In genomic region chr13:37966256-37967051, GRCm38 (mm10) we compare ENCODE assay signal across 9 mouse cellular contexts. TPM values are rescaled to one million over a fixed set of nuclear protein-coding genes. Genes with fewer than 3 reads are reported as not detected.
DNase-seq lines count a peak whose midpoint lies in the region; ATAC-seq and TF ChIP-seq lines count a peak whose summit lies in the region.
"Had no signal": no experiment of that assay in that cellular context is flagged by ENCODE, and none has a peak within 500 bp of the region (broad histone marks: within the 10 kb centered on the region; RNA-seq: fewer than 3 reads in every experiment).

No protein-coding gene starts in this region.

- no peak overlapping the region for H3K4me3 ChIP-seq in forebrain, embryonic 13.5 days
- no peak overlapping the region for H3K4me3 ChIP-seq in forebrain, embryonic 14.5 days (ENCODE audit: low read depth, low read length)
- H3K4me3 ChIP-seq in liver, embryonic 11.5 days (ENCODE audit: low read depth, low read length), result no peak overlapping the region
- H3K4me3 ChIP-seq in G1E (ENCODE audit: low read depth, low read length), result peak overlapping the region; percentile 21; the same call in 1 of the 2 replicates
- H3K4me3 ChIP-seq in liver, embryonic 12.5 days, result no peak overlapping the region

- no peak for DNase-seq in forebrain, embryonic 14.5 days (ENCODE audit: low spot score)
- DNase-seq in liver, embryonic 11.5 days (ENCODE audit: low spot score), result no peak
- DNase-seq in liver (no peak), G1E (ENCODE audit: low spot score) (no peak)
- DNase-seq in ovary, postnatal 36 days (ENCODE audit: low spot score), result no peak
- no peak for DNase-seq in right cerebral cortex, postnatal 36 days (ENCODE audit: low spot score in 2 of 2)

- 79% methylated on average over 15 of the region's 15 CpGs for WGBS in forebrain, embryonic 13.5 days
- WGBS in forebrain, embryonic 14.5 days, result 82% methylated on average over 15 of the region's 15 CpGs
- WGBS in liver, embryonic 11.5 days, result 72% methylated on average over 15 of the region's 15 CpGs
- WGBS in liver, embryonic 12.5 days (ENCODE audit: insufficient replicate concordance), result 79% methylated on average over 15 of the region's 15 CpGs

- no peak for ATAC-seq in forebrain, embryonic 13.5 days
- no peak for ATAC-seq in forebrain, embryonic 14.5 days
- no peak for ATAC-seq in liver, embryonic 11.5 days (replicated peaks; ENCODE audit: low FRiP score)
- no peak for ATAC-seq in G1E (ENCODE audit: extremely low read depth, insufficient number of reproducible peaks, low FRiP score, poor library complexity, severe bottlenecking)
- ATAC-seq in liver, embryonic 12.5 days, result no peak
- ATAC-seq: activated CD4-positive, CD25-positive, alpha-beta regulatory T cell, adult 4 months had no signal

- H3K4me1 ChIP-seq in forebrain, embryonic 13.5 days, result peaks cover 23% of the 10 kb centered on the region
- peaks cover 7% of the 10 kb centered on the region; the same call in 1 of the 2 replicates for H3K4me1 ChIP-seq in forebrain, embryonic 14.5 days (ENCODE audit: control insufficient read depth, insufficient read depth, low read length)
- H3K4me1 ChIP-seq in liver, embryonic 11.5 days (replicated peaks; ENCODE audit: control insufficient read depth, insufficient read depth, low read length), result peaks cover 38% of the 10 kb centered on the region
- H3K4me1 ChIP-seq in G1E (ENCODE audit: insufficient read depth, low read depth, low read length), result peaks cover 66% of the 10 kb centered on the region
- H3K4me1 ChIP-seq in liver, embryonic 12.5 days, result peaks cover 52% of the 10 kb centered on the region

- no peak overlapping the region for H3K9ac ChIP-seq in forebrain, embryonic 13.5 days
- no peak overlapping the region for H3K9ac ChIP-seq in forebrain, embryonic 14.5 days (ENCODE audit: low read length)
- no peak overlapping the region for H3K9ac ChIP-seq in liver, embryonic 11.5 days (ENCODE audit: low read depth, low read length)
- no peak overlapping the region for H3K9ac ChIP-seq in liver, embryonic 12.5 days

- H3K27me3 ChIP-seq in forebrain, embryonic 13.5 days, result 0 out of 2 replicates have a peak, but pooled peaks cover 7% of the 10 kb centered on the region
- 0 out of 2 replicates have a peak, but pooled peaks cover 3% of the 10 kb centered on the region for H3K27me3 ChIP-seq in forebrain, embryonic 14.5 days (replicated peaks; ENCODE audit: control insufficient read depth, insufficient read depth, low read length)
- no peaks in the 10 kb centered on the region for H3K27me3 ChIP-seq in liver, embryonic 11.5 days (replicated peaks; ENCODE audit: control insufficient read depth, insufficient read depth, low read length)
- no peaks in the 10 kb centered on the region for H3K27me3 ChIP-seq in G1E (ENCODE audit: insufficient read depth, low read length)
- no peaks in the 10 kb centered on the region for H3K27me3 ChIP-seq in liver, embryonic 12.5 days (replicated peaks)

- no peak for TF ChIP-seq CTCF in G1E (IDR thresholded peaks at IDR 0.05; ENCODE audit: low read depth, low read length)

- no peaks in the 10 kb centered on the region for H3K36me3 ChIP-seq in forebrain, embryonic 13.5 days (ENCODE audit: poor library complexity, severe bottlenecking)
- H3K36me3 ChIP-seq in forebrain, embryonic 14.5 days (ENCODE audit: control insufficient read depth, insufficient read depth, low read length), result no peaks in the 10 kb centered on the region
- no peaks in the 10 kb centered on the region for H3K36me3 ChIP-seq in liver, embryonic 11.5 days (ENCODE audit: control insufficient read depth, insufficient read depth, low read length)
- peaks cover 14% of the 10 kb centered on the region for H3K36me3 ChIP-seq in G1E (replicated peaks)
- no peaks in the 10 kb centered on the region for H3K36me3 ChIP-seq in liver, embryonic 12.5 days

- H3K9me3 ChIP-seq in forebrain, embryonic 13.5 days (replicated peaks), result no peaks in the 10 kb centered on the region
- H3K9me3 ChIP-seq in forebrain, embryonic 14.5 days (replicated peaks; ENCODE audit: control insufficient read depth, low read length), result no peaks in the 10 kb centered on the region
- H3K9me3 ChIP-seq in liver, embryonic 11.5 days (ENCODE audit: control insufficient read depth, low read length), result no peaks in the 10 kb centered on the region
- H3K9me3 ChIP-seq in G1E (replicated peaks), result no peaks in the 10 kb centered on the region
- H3K9me3 ChIP-seq in liver, embryonic 12.5 days (replicated peaks), result no peaks in the 10 kb centered on the region

- H3K4me2 ChIP-seq in forebrain, embryonic 13.5 days, result no peak overlapping the region
- H3K4me2 ChIP-seq in forebrain, embryonic 14.5 days (ENCODE audit: low read length), result no peak overlapping the region
- H3K4me2 ChIP-seq in liver, embryonic 11.5 days, result no peak overlapping the region
- H3K4me2 ChIP-seq in liver, embryonic 12.5 days, result peak overlapping the region; percentile 83; the same call in 1 of the 2 replicates

- 0 out of 2 replicates have a peak overlapping the region, but pooled peaks have one; percentile 3 for H3K27ac ChIP-seq in forebrain, embryonic 13.5 days
- no peak overlapping the region for H3K27ac ChIP-seq in forebrain, embryonic 14.5 days (ENCODE audit: low read depth, low read length)
- H3K27ac ChIP-seq in liver, embryonic 11.5 days (ENCODE audit: low read depth, low read length), result 0 out of 2 replicates have a peak overlapping the region, but pooled peaks have one; percentile 28
- peak overlapping the region; percentile 86; the same call in 1 of the 2 replicates for H3K27ac ChIP-seq in liver, embryonic 12.5 days

RNA-seq across cellular contexts. Expression of gene Ssr1, which starts 27.6 kb away (rescaled TPM):
- 77.3 and 77.5 TPM in 2 replicates for polyA plus RNA-seq in forebrain, embryonic 13.5 days (2015; fragmentation: Nextera tagmentation; extraction: Ambion mirVana)
- 64.9 and 75.8 TPM in 2 replicates for polyA plus RNA-seq in forebrain, embryonic 14.5 days (2014; fragmentation: Nextera tagmentation; extraction: Ambion mirVana)
- polyA plus RNA-seq in liver, embryonic 11.5 days (2014; fragmentation: Nextera tagmentation; extraction: Ambion mirVana), result 143 and 166 TPM in 2 replicates
- 95.6 and 101 TPM in 2 replicates for total RNA-seq in G1E (2014; fragmentation: Nextera tagmentation)
- 66.2 and 78.1 TPM in 2 replicates for total RNA-seq in G1E (2017)
- polyA plus RNA-seq in G1E (2012), result 59.2 and 72.3 TPM in 2 replicates
- 103 and 107 TPM in 2 replicates for polyA plus RNA-seq in liver, embryonic 12.5 days (2016; fragmentation: Nextera tagmentation; extraction: Ambion mirVana)
